In genomic region chr9:60436246-60436645, GRCm38 (mm10) we compare ENCODE assay signal across 23 mouse cellular contexts.
"Had no signal": no experiment of that assay in that cellular context is flagged by ENCODE, and none has a peak within 500 bp of the region (broad histone marks: within the 10 kb centered on the region; RNA-seq: fewer than 3 reads in every experiment).

No protein-coding gene starts in this region.

- H3K27me3 ChIP-seq: embryonic facial prominence, embryonic 12.5 days; embryonic facial prominence, embryonic 15.5 days; forebrain, embryonic 12.5 days; forebrain, embryonic 13.5 days; forebrain, embryonic 15.5 days had no signal

- H3K4me1 ChIP-seq: embryonic facial prominence, embryonic 12.5 days; forebrain, embryonic 10.5 days had no signal

- H3K4me3 ChIP-seq: embryonic facial prominence, embryonic 10.5 days; embryonic facial prominence, embryonic 12.5 days; embryonic facial prominence, embryonic 13.5 days; embryonic facial prominence, embryonic 15.5 days; erythroblast, embryonic 14.5 days; forebrain, embryonic 10.5 days; forebrain, embryonic 12.5 days; forebrain, embryonic 13.5 days; forebrain, embryonic 15.5 days; gastrocnemius, adult 2 months; heart, adult 2 months; heart, embryonic 10.5 days had no signal

- DNase-seq: cerebellum, adult 8-10 months; cerebellum, adult 9-10 months; cerebellum, adult 9-11 months; embryo, embryonic 11 days; forebrain, postnatal 0 days; gastrocnemius, adult 2 months; gastrocnemius, postnatal 10 days; gastrocnemius, postnatal 14 days; gastrocnemius, postnatal 25 days; gastrocnemius, postnatal 36 days; heart, adult 11 months; heart, adult 18-20 months; heart, adult 2 months had no signal

- H3K27ac ChIP-seq: embryonic facial prominence, embryonic 10.5 days; embryonic facial prominence, embryonic 12.5 days; embryonic facial prominence, embryonic 13.5 days; embryonic facial prominence, embryonic 15.5 days; forebrain, embryonic 10.5 days; forebrain, embryonic 12.5 days; forebrain, embryonic 13.5 days; forebrain, embryonic 15.5 days; gastrocnemius, adult 2 months; heart, adult 2 months; heart, embryonic 10.5 days had no signal
